Mouse (Mus musculus): ENCODE measurements around the gene Ppp1r17. TPM values are rescaled to one million over a fixed set of nuclear protein-coding genes. Genes with fewer than 3 reads are reported as not detected.
A peak's percentile ranks its signal among the peaks of the same experiment; 100 is the strongest.

Ppp1r17 gene
- not detected for total RNA-seq (2021)
- long read RNA-seq, experiment 1, partial matches to known transcripts, result 0 of 2 reads
- long read RNA-seq, experiment 1, other reads (novel, unspliced or antisense), result 2 of 2 reads
- long read RNA-seq, experiment 2, partial matches to known transcripts, result 0 of 1 reads
- long read RNA-seq, experiment 2, other reads (novel, unspliced or antisense), result 0 of 1 reads

DNA sequence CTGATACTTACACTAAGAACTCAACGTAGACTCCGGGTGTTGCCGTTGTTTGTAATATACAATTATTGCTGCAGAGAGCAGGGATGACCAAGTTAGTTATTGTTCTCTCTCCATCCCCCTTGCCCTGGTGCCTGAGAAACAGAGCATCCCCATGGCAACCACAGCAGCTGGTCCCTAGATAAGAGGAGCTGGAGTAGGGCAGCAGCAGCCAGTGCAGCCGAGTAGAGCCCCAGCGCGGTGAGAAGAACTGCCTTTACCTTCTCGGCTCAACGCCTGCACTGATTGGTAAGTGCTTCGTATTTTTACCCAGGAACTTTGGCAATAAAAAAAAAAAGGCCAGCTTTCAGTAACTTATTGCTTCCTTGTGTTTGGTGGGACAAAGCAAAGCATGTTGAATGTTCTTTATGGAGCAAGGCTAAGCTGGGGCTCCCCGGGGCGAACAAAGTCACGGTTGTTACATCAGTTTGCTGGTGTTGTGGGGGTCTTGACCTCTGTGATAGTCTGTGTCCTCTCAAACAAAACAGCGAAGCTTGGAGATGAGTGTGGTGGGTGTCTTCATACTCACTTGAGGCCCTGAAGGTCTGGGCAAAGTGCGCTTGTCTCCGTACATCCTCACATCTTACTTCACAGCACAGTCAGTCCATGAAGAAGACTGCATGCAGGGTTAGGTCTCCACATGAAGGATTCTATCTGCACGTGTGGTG lies at the start of gene Ppp1r17:
Ppp1r17 (plus strand) TSS at position 207 of the 704 bp plus-strand sequence.
- no peak for DNase-seq (ENCODE audit: low spot score in 2 of 2)
- no peak within 1 kb of the TSS for H3K4me3 ChIP-seq
- no peak for TF ChIP-seq CTCF (conservative IDR thresholded peaks at IDR 0.05)
- H3K27ac ChIP-seq, result no peak within 1 kb of the TSS

DNA sequence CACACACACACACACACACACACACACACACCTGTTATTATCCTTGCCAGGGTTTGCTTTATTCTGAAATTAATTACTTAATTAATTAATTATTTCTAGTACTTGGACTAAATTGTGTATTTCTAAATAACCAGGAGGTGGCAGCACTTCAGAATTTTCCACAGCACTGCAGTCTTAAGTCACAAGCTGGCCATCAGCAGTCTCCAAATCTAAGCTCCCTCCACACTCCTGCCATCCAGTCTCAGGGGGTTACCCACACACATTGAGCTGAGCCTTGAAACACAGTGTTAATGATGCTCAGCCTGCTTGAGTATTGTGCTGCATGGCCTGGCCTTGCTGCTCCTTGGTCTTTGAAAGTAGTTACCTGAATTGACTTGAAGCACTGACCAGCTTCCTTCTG lies 44.3 kb upstream of the Ppp1r17 start:
- no peak overlapping the region for H3K27ac ChIP-seq
- peak; percentile 74 for TF ChIP-seq CTCF (conservative IDR thresholded peaks at IDR 0.05)
- no peak overlapping the region for H3K4me3 ChIP-seq
- DNase-seq (ENCODE audit: low spot score in 2 of 2), result peak; percentile 41 to 54

DNA sequence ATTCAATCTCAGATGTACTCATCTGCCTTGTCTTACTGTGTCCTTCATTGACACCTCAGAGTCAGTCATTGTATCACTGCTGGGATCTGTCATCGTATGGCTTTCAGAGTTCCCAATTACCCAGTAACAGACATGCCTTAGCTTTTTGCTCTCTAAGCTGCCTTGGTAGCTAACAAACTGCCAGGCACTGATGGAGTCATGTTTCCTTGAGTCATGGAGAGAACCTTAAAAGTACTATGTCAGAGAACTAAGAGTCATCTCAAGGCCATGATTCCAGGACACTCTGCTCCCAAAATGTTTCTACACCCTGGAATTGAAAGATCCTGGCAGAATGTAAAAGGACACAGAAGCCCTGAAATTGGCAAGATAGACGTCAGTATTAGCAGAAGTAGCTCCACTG lies 37.5 kb upstream of the Ppp1r17 start:
- TF ChIP-seq CTCF (conservative IDR thresholded peaks at IDR 0.05), result no peak
- H3K27ac ChIP-seq, result no peak overlapping the region
- DNase-seq (ENCODE audit: low spot score in 2 of 2), result no peak
- no peak overlapping the region for H3K4me3 ChIP-seq

DNA sequence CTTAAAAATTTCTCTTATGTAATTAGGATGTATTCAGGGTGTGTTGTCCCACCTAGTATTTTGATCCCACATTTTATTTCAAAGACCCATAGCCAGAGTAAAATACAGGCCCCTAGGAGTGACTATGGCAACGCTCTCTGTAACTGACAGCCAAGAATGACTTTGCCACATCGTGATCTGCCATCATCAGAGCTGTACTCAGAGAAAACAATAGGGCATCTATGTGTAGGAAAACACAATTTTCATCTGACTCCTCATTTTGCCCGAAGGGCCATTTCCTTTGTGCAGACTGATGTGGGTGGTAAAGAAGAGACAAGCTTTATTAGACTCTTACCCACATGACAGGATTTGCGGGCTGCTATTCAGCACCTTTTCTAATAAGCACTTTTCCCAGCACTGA lies 8.6 kb upstream of the Ppp1r17 start:
- H3K4me3 ChIP-seq, result no peak overlapping the region
- TF ChIP-seq CTCF (conservative IDR thresholded peaks at IDR 0.05), result no peak
- no peak overlapping the region for H3K27ac ChIP-seq
- DNase-seq (ENCODE audit: low spot score in 2 of 2), result no peak

DNA sequence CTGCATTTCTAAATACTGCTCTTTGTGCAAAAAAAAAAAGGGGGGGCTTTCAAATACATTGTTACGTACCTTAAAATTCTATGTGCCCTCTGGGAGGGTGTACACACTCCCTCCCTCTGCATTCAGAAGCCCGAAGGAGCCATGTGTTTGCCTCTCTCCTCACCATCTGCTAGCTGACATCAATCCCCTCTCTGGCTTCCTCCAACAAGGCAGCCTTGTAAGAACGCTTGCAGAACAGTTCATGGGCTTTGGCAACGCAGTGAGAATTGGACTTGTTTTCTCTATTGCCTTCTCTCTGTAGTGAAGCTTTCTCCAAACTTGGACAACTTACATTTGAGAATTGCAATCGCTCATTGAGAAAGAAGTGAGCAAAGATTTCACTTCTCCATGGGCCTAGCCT lies 4.9 kb upstream of the Ppp1r17 start:
- no peak for TF ChIP-seq CTCF (conservative IDR thresholded peaks at IDR 0.05)
- H3K4me3 ChIP-seq, result no peak overlapping the region
- peak; percentile 29 to 53 for DNase-seq (ENCODE audit: low spot score in 2 of 2)
- no peak overlapping the region for H3K27ac ChIP-seq

DNA sequence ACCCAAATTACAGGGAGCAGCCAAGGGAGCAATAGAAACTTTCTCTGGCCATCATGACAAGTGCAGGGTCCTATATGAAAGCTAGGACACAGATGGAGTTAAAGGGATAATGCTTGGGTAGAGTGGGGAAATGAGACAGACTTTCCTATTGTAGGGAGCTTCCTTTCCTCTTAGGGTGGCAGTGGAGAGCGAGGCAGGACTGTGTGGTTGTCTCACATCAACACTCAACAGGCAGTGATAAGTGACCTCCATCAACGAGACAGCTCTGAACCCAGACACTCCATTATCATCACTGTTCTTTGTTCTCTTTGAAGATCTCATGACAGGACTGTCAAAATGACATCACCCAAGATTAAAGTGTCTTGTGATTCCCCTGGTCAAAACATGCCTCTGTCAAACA lies 2.3 kb downstream of the Ppp1r17 start:
- Histone ChIP-seq H3K4me3 (no peak overlapping the region), H3K27ac (no peak overlapping the region)
- no peak for DNase-seq (ENCODE audit: low spot score in 2 of 2)
- TF ChIP-seq CTCF (conservative IDR thresholded peaks at IDR 0.05), result no peak

DNA sequence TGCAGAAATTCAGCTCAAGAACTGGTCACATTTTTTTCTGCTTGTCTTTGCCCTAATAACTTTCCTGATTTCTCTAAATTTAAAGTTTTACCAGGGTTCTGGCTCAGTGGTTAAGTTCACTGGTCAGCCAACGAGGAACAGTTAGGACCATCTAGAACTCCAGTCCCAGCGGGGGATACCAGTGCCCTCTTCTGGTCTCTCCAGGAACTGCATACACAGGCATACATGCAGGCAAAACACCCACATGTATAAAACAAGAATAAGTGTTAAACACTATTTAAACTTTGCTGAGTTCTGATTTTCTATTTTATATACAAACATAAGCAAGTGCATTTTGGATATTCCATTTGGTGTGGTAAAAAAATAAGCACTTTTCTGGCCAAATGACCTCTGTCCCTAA lies 8.2 kb downstream of the Ppp1r17 start:
- peak; percentile 71 for TF ChIP-seq CTCF (conservative IDR thresholded peaks at IDR 0.05)
- no peak overlapping the region for H3K27ac ChIP-seq
- H3K4me3 ChIP-seq, result no peak overlapping the region
- DNase-seq (ENCODE audit: low spot score in 2 of 2), result no peak

DNA sequence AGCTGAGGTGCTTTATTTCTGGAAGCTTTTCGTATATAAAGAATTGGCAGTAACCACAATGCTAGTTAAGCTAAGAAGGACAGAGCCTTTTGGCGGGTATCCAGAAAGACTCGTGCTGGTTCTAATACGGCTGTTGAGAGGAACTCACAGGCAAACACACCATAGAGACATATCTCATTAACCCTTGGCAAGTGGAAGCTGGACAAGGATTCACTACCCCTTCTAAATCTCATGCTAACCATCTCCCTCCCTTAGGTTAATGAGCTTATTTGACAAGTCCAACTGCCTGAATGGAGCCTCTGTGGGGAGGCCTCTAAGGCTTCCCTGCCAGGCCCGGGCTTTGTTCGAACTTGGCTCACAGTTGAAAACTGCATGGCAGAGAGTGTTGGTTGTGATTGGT lies 10.0 kb downstream of the Ppp1r17 start:
- Histone ChIP-seq H3K4me3 (no peak overlapping the region), H3K27ac (no peak overlapping the region)
- DNase-seq (ENCODE audit: low spot score in 2 of 2), result no peak
- TF ChIP-seq CTCF (conservative IDR thresholded peaks at IDR 0.05), result no peak

DNA sequence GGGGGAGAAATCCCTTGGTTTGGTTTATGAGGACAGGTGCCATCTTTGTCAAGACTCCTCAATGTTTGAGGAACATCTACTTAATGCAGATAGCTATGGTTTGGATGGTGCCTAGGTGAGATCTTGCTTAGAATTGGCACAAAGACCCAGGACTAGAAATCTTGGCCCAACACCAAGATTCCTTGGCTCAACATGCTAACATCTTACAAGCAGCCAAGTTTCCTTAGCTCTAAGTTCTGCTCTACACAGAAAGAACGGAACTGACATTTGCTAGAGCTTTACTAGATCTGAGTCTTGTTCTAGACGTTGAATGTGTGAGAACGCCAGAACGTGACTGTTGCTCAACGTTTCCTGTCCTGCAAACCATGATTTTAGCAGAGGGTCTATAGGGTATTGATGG lies 10.7 kb downstream of the Ppp1r17 start:
- Histone ChIP-seq H3K4me3 (no peak overlapping the region), H3K27ac (no peak overlapping the region)
- no peak for TF ChIP-seq CTCF (conservative IDR thresholded peaks at IDR 0.05)
- no peak for DNase-seq (ENCODE audit: low spot score in 2 of 2)

DNA sequence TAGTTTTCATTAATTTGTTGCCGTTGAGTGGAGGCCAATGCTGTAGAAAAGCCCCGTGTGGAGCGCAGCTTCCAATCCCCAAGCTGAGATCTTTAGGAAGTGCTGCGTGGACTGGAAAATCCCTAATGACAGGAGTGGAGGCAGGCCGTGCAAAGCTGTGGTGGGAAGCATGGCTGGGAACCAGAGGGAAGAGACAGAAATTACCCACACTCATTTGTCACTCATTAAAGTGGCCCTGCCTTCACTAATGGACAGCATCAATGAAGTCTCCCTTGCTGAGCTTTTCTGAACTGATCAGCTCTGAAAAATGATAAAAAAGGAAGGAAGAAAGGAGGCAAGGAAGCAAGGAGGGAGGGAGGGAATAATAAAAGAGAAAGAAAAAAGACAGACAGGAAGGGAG lies 12.7 kb downstream of the Ppp1r17 start:
- no peak for TF ChIP-seq CTCF (conservative IDR thresholded peaks at IDR 0.05)
- Histone ChIP-seq H3K27ac (no peak overlapping the region), H3K4me3 (no peak overlapping the region)
- no peak for DNase-seq (ENCODE audit: low spot score in 2 of 2)

DNA sequence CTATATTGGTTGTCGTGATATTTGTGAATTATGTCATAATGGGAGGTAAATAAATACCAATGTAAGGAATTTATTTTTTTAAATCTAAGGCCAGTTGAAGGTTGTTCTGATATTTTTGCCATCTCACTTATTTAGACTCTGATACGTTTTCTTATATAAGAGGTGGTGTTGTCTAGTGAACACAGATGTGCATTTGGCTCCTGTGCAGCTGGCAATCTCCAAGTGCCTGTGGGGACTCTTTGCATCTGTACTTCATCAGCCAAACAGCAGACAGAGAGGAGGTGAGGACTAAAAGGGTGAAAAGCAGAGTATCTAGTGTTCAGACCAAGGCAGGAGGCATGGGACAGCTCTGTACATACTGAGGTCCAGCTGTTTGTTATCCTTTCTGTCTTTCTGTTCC lies 14.9 kb downstream of the Ppp1r17 start:
- Histone ChIP-seq H3K4me3 (no peak overlapping the region), H3K27ac (no peak overlapping the region)
- no peak for DNase-seq (ENCODE audit: low spot score in 2 of 2)
- TF ChIP-seq CTCF (conservative IDR thresholded peaks at IDR 0.05), result no peak

DNA sequence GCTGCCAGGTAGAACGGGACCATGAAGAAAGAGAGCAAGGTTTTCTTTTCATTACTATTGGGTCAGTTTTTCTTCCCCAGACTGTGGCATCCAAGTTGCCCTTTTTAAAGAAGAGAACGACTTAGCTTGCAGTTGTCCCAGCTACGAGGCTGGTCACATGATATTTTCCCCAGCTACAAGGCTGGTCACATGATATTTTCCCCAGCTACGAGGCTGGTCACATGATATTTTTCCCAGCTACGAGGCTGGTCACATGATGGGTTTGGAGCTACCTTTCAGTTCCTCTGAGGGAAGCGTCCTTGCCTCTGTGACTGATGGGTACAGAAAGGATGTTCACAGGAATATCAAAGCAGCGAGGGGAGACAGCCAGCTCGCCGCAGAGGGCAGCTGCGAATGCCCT lies 17.8 kb downstream of the Ppp1r17 start:
- TF ChIP-seq CTCF (conservative IDR thresholded peaks at IDR 0.05), result no peak

DNA sequence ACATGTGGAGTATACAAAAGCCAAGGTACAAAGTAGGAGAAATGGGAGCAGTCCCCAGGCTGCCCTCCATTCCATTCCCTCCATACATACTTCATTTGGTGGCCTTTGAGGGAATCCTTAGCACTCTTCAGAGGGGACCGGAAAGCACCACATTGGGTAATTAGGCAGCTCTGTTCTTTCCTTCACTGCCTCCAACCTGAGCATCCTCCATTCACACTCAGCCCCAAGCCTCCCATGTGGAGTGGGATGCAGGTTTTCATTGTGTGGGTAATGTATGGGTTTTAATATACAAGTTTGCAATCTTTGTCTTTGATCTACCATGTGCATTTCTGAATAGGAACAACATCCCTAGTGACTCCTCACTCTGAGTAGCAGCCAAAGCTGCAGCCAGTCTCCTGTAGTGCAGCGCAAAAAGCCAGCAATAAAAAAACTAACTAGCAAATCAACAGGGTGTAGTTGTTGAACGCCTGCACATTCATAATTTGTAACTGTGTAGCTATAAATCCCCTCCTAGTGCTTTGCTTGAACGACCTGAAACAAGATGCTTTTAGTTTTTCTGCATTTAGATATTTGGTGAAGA lies 22.3 kb downstream of the Ppp1r17 start:
- DNase-seq (ENCODE audit: low spot score in 2 of 2), result no peak
- H3K27ac ChIP-seq, result no peak overlapping the region
- no peak overlapping the region for H3K4me3 ChIP-seq
- no peak for TF ChIP-seq CTCF (conservative IDR thresholded peaks at IDR 0.05)

More for the DNA sequence above, 17.8 kb downstream of the Ppp1r17 start:
- no peak for DNase-seq (ENCODE audit: low spot score in 2 of 2)
- H3K4me3 ChIP-seq, result no peak overlapping the region
- no peak overlapping the region for H3K27ac ChIP-seq

DNA sequence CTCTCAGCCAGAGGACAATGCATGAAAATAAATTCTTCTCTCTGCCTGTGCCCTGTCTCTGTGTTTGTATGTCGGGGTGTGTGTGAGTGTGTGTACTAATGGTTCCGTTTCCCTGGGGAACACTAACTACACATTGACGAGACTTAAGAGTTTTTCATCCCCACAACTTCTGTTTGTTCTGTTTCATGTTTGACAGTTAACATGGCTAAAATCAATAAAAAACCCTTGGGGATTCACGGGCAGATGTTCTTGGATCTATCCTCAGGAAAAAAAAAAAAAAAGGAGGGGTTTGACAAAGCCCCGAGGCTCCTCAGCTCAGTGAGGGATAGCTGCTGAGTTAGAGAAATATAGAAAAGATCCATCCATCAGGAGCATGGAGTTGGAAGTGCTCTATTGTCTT lies 27.0 kb downstream of the Ppp1r17 start:
- H3K4me3 ChIP-seq, result no peak overlapping the region
- TF ChIP-seq CTCF (conservative IDR thresholded peaks at IDR 0.05), result no peak
- DNase-seq (ENCODE audit: low spot score in 2 of 2), result no peak
- no peak overlapping the region for H3K27ac ChIP-seq

Data from layer of hippocampus, adult 2 months (tissue).